Mouse (Mus musculus) embryonic facial prominence, embryonic 13.5 days (tissue): Measurements from ENCODE around the gene Olfr54. TPM values are rescaled to one million over a fixed set of nuclear protein-coding genes. Genes with fewer than 3 reads are reported as not detected.

ENCODE experiments used
- polyA plus RNA-seq: library from polyadenylated mRNA; unstranded; fragments of >200 nt; fragmentation: Nextera tagmentation; extraction: Ambion mirVana; gene quantifications from 2 replicates; pipeline ENCODE4 v1.2.1, GENCODE M21; 2015

The Olfr54 gene
- polyA plus RNA-seq, 1 experiment from 2014 or later = not detected

Other genes starting within 250 kb of the Olfr54 start
- 51.3 and 53.0 TPM in 2 replicates for gene Zfp354c, start 186.5 kb upstream of the Olfr54 start, polyA plus RNA-seq
- gene Zfp879, start 172.7 kb upstream of the Olfr54 start, polyA plus RNA-seq = 0.73 and 0.77 TPM in 2 replicates
- gene Grm6, start 163.6 kb upstream of the Olfr54 start, polyA plus RNA-seq = not detected in 2 replicates
- gene Zfp454, start 126.6 kb upstream of the Olfr54 start, polyA plus RNA-seq = 12.3 and 13.3 TPM in 2 replicates
- 13.3 and 15.3 TPM in 2 replicates for gene Zfp2, start 98.1 kb upstream of the Olfr54 start, polyA plus RNA-seq
- gene Zfp354b, start 82.6 kb upstream of the Olfr54 start, polyA plus RNA-seq = 1.4 and 2.1 TPM in 2 replicates
- not detected in 2 replicates for gene 4933414I15Rik, start 70.5 kb upstream of the Olfr54 start, polyA plus RNA-seq
- gene Prop1, start 60.5 kb upstream of the Olfr54 start, polyA plus RNA-seq = not detected in 2 replicates
- not detected in 2 replicates for gene Olfr1378, start 47.7 kb upstream of the Olfr54 start, polyA plus RNA-seq
- not detected in 2 replicates for gene Olfr1377, start 32.3 kb upstream of the Olfr54 start, polyA plus RNA-seq
- gene Olfr51, start 10.6 kb upstream of the Olfr54 start, polyA plus RNA-seq = not detected in 2 replicates
- gene Olfr1375, start 33.9 kb downstream of the Olfr54 start, polyA plus RNA-seq = not detected in 2 replicates
- 8.7 and 11.8 TPM in 2 replicates for gene Zfp354a, start 45.0 kb downstream of the Olfr54 start, polyA plus RNA-seq
- gene Gm12569, start 206.2 kb downstream of the Olfr54 start, polyA plus RNA-seq = not detected in 2 replicates
- 138 and 161 TPM in 2 replicates for gene Clk4, start 247.5 kb downstream of the Olfr54 start, polyA plus RNA-seq
- 0.28 TPM in 1 of 2 replicates, not detected in the other for gene BC049762, start 248.8 kb downstream of the Olfr54 start, polyA plus RNA-seq